16 mouse cellular contexts compared by ENCODE assay signal in the genomic region with DNA sequence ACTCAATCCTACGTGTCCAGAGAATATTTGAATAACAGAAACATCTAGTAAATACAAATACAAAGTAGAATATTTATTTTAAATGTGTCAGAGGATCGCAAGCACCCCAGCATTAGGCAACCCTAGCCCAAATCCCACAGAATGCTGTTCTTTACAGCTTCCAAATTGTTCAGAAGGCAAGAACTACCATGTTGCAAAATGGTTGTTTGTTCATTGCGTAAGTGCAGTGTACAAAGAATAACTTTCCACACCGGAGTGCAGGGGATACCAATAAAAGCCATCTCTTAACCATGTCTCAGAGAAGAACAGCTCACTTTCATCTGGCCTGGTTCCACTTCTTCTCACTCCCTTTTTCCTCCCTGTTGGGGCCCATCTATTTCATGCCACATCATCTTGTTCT.
"Had no signal": no experiment of that assay in that cellular context is flagged by ENCODE, and none has a peak within 500 bp of the region (broad histone marks: within the 10 kb centered on the region; RNA-seq: fewer than 3 reads in every experiment).

No protein-coding gene starts in this region.

- H3K27ac ChIP-seq: neural tube, embryonic 13.5 days; neural tube, embryonic 15.5 days; stomach, embryonic 15.5 days; stomach, postnatal 0 days had no signal

- H3K4me3 ChIP-seq: neural tube, embryonic 13.5 days; neural tube, embryonic 15.5 days; stomach, embryonic 15.5 days had no signal

- H3K9ac ChIP-seq: neural tube, embryonic 13.5 days; neural tube, embryonic 15.5 days; stomach, embryonic 15.5 days had no signal

- H3K4me2 ChIP-seq: neural tube, embryonic 13.5 days; neural tube, embryonic 15.5 days; stomach, embryonic 15.5 days had no signal

- H3K4me1 ChIP-seq: neural tube, embryonic 13.5 days; neural tube, embryonic 15.5 days; stomach, embryonic 15.5 days had no signal

- H3K9me3 ChIP-seq: neural tube, embryonic 13.5 days; neural tube, embryonic 15.5 days; stomach, embryonic 15.5 days had no signal

- H3K27me3 ChIP-seq: neural tube, embryonic 13.5 days; neural tube, embryonic 15.5 days; stomach, embryonic 15.5 days had no signal

- DNase-seq: retina, postnatal 1 day; right cerebral cortex, adult 18-20 months; right cerebral cortex, postnatal 14 days; right cerebral cortex, postnatal 25 days; right cerebral cortex, postnatal 4 days; spleen, adult 18-20 months; thymus, adult 18-20 months; thymus, adult 2 months; thymus, postnatal 14 days; thymus, postnatal 25 days; thymus, postnatal 36 days; thymus, postnatal 4 days had no signal

- H3K36me3 ChIP-seq: neural tube, embryonic 13.5 days; neural tube, embryonic 15.5 days; stomach, embryonic 15.5 days had no signal
